Mouse (Mus musculus) testis, adult 2 months (tissue): ENCODE measurements at regions not wholly inside any gene's neighbourhood (a gene's known extent, or its start where the extent isn't known, plus 50 kb on each side); places are given as distances from the start of the nearest gene placed in this dataset.

Experiments
- H3K27ac ChIP-seq: fragments of 200-500 bp; 2 replicates; pipeline ENCODE4 v1.5.1; 2012; ENCODE audit warnings: low read depth, low read length; ENCODE audit not compliant: control insufficient read depth, insufficient read depth
- H3K27me3 ChIP-seq: fragments of 200-500 bp; 2 replicates; pipeline ENCODE4 v1.6.1; 2012; ENCODE audit warnings: mild to moderate bottlenecking, low read length, moderate library complexity; ENCODE audit not compliant: control insufficient read depth, insufficient read depth
- H3K36me3 ChIP-seq: fragments of 200-500 bp; 2 replicates; pipeline ENCODE4 v1.6.1; 2012; ENCODE audit warnings: mild to moderate bottlenecking, low read length; ENCODE audit not compliant: control insufficient read depth, insufficient read depth
- H3K4me1 ChIP-seq: fragments of 200-500 bp; 2 replicates; pipeline ENCODE4 v1.6.1; 2012; ENCODE audit warnings: low read length; ENCODE audit not compliant: control insufficient read depth, insufficient read depth
- H3K4me3 ChIP-seq: fragments of 200-500 bp; 2 replicates; pipeline ENCODE4 v1.5.1; 2012; ENCODE audit warnings: low read depth, mild to moderate bottlenecking, low read length, moderate library complexity, mixed read lengths; ENCODE audit not compliant: control insufficient read depth
- CTCF ChIP-seq: fragments of 200-500 bp; IDR thresholded peaks from 2 replicates; pipeline ENCODE4 v1.5.1; 2012; ENCODE audit warnings: low read depth, mild to moderate bottlenecking, inconsistent platforms, low read length, moderate library complexity; ENCODE audit not compliant: control insufficient read depth, insufficient read depth, insufficient replicate concordance
- POLR2A ChIP-seq: fragments of 200-500 bp; IDR thresholded peaks from 2 replicates; pipeline ENCODE4 v1.6.1; 2012; ENCODE audit warnings: low read depth, mild to moderate bottlenecking, inconsistent platforms, low read length, moderate library complexity; ENCODE audit not compliant: control insufficient read depth

- Histone ChIP-seq H3K27me3 (no peaks in the 10 kb centered on the region), H3K4me3 (no peak overlapping the region), H3K36me3 (no peaks in the 10 kb centered on the region), H3K27ac (no peak overlapping the region), H3K4me1 (no peaks in the 10 kb centered on the region)
- TF ChIP-seq CTCF (no peak), POLR2A (no peak)
Measured at GRCm38 (mm10) chr15:68391737-68392136, 1891.0 kb upstream of the Lrrc6 start.

GRCm38 (mm10) chr15:68389855-68390254 lies 1889.1 kb upstream of the Lrrc6 start:
- Histone ChIP-seq H3K27ac (no peak overlapping the region), H3K4me3 (no peak overlapping the region), H3K27me3 (no peaks in the 10 kb centered on the region), H3K36me3 (no peaks in the 10 kb centered on the region), H3K4me1 (no peaks in the 10 kb centered on the region)
- TF ChIP-seq POLR2A (no peak), CTCF (no peak)

GRCm38 (mm10) chr15:68387349-68388065 lies 1886.8 kb upstream of the Lrrc6 start:
- TF ChIP-seq CTCF (no peak), POLR2A (no peak)
- H3K4me3 ChIP-seq = no peak overlapping the region
- no peak overlapping the region for H3K27ac ChIP-seq
- no peaks in the 10 kb centered on the region for H3K27me3 ChIP-seq
- H3K4me1 ChIP-seq = no peaks in the 10 kb centered on the region
- no peaks in the 10 kb centered on the region for H3K36me3 ChIP-seq

- no peaks in the 10 kb centered on the region for H3K4me1 ChIP-seq
- no peak overlapping the region for H3K27ac ChIP-seq
- H3K4me3 ChIP-seq = no peak overlapping the region
- H3K36me3 ChIP-seq = no peaks in the 10 kb centered on the region
- H3K27me3 ChIP-seq = no peaks in the 10 kb centered on the region
- no peak for TF ChIP-seq POLR2A
Measured at GRCm38 (mm10) chr15:68384571-68385335, 1884.0 kb upstream of the Lrrc6 start.

- TF ChIP-seq POLR2A (no peak), CTCF (no peak)
- Histone ChIP-seq H3K27me3 (no peaks in the 10 kb centered on the region), H3K4me1 (no peaks in the 10 kb centered on the region), H3K4me3 (no peak overlapping the region), H3K27ac (no peak overlapping the region), H3K36me3 (no peaks in the 10 kb centered on the region)
Measured at GRCm38 (mm10) chr15:68375166-68375565, 1874.5 kb upstream of the Lrrc6 start.

GRCm38 (mm10) chr15:68366816-68367215 lies 1866.1 kb upstream of the Lrrc6 start:
- TF ChIP-seq POLR2A = no peak
- TF ChIP-seq CTCF = no peak
- Histone ChIP-seq H3K4me3 (no peak overlapping the region), H3K27me3 (no peaks in the 10 kb centered on the region), H3K27ac (no peak overlapping the region), H3K4me1 (peaks cover under 1% of the 10 kb centered on the region), H3K36me3 (no peaks in the 10 kb centered on the region)

GRCm38 (mm10) chr15:68363058-68363735 lies 1862.5 kb upstream of the Lrrc6 start:
- Histone ChIP-seq H3K4me3 (peak overlapping the region; percentile 95), H3K36me3 (no peaks in the 10 kb centered on the region), H3K27ac (peak overlapping the region; percentile 88), H3K27me3 (no peaks in the 10 kb centered on the region), H3K4me1 (peaks cover 3% of the 10 kb centered on the region)
- peak; percentile 69 for TF ChIP-seq POLR2A
- TF ChIP-seq CTCF = no peak; the same call in 1 of the 2 replicates
